Mouse (Mus musculus): ENCODE results near the gene Rad50. TPM values are rescaled to one million over a fixed set of nuclear protein-coding genes. Genes with fewer than 3 reads are reported as not detected.

The Rad50 gene
- polyA plus RNA-seq, 1 experiment from 2014 or later, result 15.7 TPM

- DNase-seq (ENCODE audit: low spot score) (no peak), ATAC-seq (ENCODE audit: low FRiP score, low TSS enrichment) (no peak)
- WGBS, result 64% methylated on average over 18 of the region's 18 CpGs
- Histone ChIP-seq H3K9me3 (ENCODE audit: control insufficient read depth, low read length) (no peaks in the 10 kb centered on the region), H3K9ac (ENCODE audit: low read length) (no peak overlapping the region), H3K4me1 (replicated peaks; ENCODE audit: control insufficient read depth, insufficient read depth) (no peaks in the 10 kb centered on the region), H3K27me3 (ENCODE audit: control insufficient read depth, insufficient read depth, low read length) (no peaks in the 10 kb centered on the region), H3K4me3 (ENCODE audit: low read depth, low read length) (no peak overlapping the region), H3K36me3 (ENCODE audit: control insufficient read depth, insufficient read depth, low read length) (no peaks in the 10 kb centered on the region), H3K4me2 (replicated peaks; ENCODE audit: low read depth) (peak overlapping the region; percentile 36; the same call in 1 of the 2 replicates), H3K27ac (replicated peaks) (no peak overlapping the region)
- TF ChIP-seq CTCF (IDR thresholded peaks at IDR 0.05; ENCODE audit: low read depth) (no peak), EP300 (optimal IDR thresholded peaks at IDR 0.05) (no peak)
These were observed 28.0 kb upstream of the Rad50 start for GRCm38 (mm10) chr11:53734970-53735681.

DNA sequence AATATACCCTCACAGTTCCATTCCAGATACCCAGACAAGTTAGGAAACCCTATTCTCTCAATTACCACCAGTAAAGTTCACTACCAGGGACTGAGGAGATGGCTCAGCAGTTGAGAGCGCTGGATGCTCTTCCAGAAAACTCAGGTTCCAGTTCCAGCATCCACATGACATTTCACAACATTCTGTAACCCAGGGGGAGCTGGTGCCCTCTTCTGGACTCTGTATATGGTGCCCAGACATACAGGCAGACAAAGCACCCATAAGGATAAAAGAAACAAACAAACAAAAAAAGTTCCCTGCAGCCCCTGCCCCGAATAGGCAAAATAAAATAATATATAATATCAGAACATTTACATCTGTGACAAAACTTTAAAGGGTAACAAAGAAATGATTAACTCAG, 27.3 kb upstream of the Rad50 start:
- no peaks in the 10 kb centered on the region for H3K27me3 ChIP-seq (ENCODE audit: control insufficient read depth, insufficient read depth, low read length)
- H3K4me1 ChIP-seq (replicated peaks; ENCODE audit: control insufficient read depth, insufficient read depth), result no peaks in the 10 kb centered on the region
- H3K9me3 ChIP-seq (ENCODE audit: control insufficient read depth, low read length), result no peaks in the 10 kb centered on the region
- 68% methylated on average over 2 of the region's 2 CpGs for WGBS
- no peak overlapping the region for H3K9ac ChIP-seq (ENCODE audit: low read length)
- no peak overlapping the region for H3K27ac ChIP-seq (replicated peaks)
- H3K4me2 ChIP-seq (replicated peaks; ENCODE audit: low read depth), result no peak overlapping the region
- no peak overlapping the region for H3K4me3 ChIP-seq (ENCODE audit: low read depth, low read length)
- TF ChIP-seq EP300 (optimal IDR thresholded peaks at IDR 0.05), result no peak
- TF ChIP-seq CTCF (IDR thresholded peaks at IDR 0.05; ENCODE audit: low read depth), result no peak
- ATAC-seq (ENCODE audit: low FRiP score, low TSS enrichment) (no peak), DNase-seq (ENCODE audit: low spot score) (no peak)
- no peaks in the 10 kb centered on the region for H3K36me3 ChIP-seq (ENCODE audit: control insufficient read depth, insufficient read depth, low read length)

GRCm38 (mm10) chr11:53733824-53734223, 26.7 kb upstream of the Rad50 start:
- whole genome bisulfite sequencing, result 90% methylated on average over 7 of the region's 7 CpGs
- DNase-seq (ENCODE audit: low spot score), result no peak

DNA sequence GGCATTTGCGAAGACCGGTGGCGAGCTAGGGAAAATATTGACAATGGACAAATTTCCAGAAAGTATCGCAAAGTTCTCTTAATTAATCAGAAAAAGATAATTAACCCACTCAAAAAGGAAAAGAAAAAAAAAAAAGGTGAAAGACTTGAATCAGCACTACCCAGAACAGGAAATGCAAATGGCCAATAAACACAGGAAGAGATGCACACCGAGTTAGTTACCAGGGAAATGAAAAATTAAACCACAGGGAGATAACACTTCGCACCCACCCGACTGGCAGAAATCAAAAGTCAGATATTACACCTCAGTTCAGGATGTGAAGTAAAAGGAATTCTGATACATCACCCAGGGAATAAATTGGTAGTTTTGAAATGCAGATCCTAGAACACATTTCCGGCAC, 25.1 kb upstream of the Rad50 start:
- 82% methylated on average over 8 of the region's 8 CpGs for WGBS
- DNase-seq (ENCODE audit: low spot score), result no peak

More at GRCm38 (mm10) chr11:53733824-53734223, 26.7 kb upstream of the Rad50 start:
- no peak overlapping the region for H3K4me3 ChIP-seq (ENCODE audit: low read depth, low read length)
- H3K27me3 ChIP-seq (ENCODE audit: control insufficient read depth, insufficient read depth, low read length), result no peaks in the 10 kb centered on the region
- ATAC-seq (ENCODE audit: low FRiP score, low TSS enrichment), result no peak
- no peaks in the 10 kb centered on the region for H3K36me3 ChIP-seq (ENCODE audit: control insufficient read depth, insufficient read depth, low read length)
- no peaks in the 10 kb centered on the region for H3K4me1 ChIP-seq (replicated peaks; ENCODE audit: control insufficient read depth, insufficient read depth)
- no peaks in the 10 kb centered on the region for H3K9me3 ChIP-seq (ENCODE audit: control insufficient read depth, low read length)
- H3K9ac ChIP-seq (ENCODE audit: low read length), result no peak overlapping the region
- no peak overlapping the region for H3K27ac ChIP-seq (replicated peaks)
- H3K4me2 ChIP-seq (replicated peaks; ENCODE audit: low read depth), result no peak overlapping the region
- TF ChIP-seq CTCF (IDR thresholded peaks at IDR 0.05; ENCODE audit: low read depth) (peak; percentile 40), EP300 (optimal IDR thresholded peaks at IDR 0.05) (no peak)

DNA sequence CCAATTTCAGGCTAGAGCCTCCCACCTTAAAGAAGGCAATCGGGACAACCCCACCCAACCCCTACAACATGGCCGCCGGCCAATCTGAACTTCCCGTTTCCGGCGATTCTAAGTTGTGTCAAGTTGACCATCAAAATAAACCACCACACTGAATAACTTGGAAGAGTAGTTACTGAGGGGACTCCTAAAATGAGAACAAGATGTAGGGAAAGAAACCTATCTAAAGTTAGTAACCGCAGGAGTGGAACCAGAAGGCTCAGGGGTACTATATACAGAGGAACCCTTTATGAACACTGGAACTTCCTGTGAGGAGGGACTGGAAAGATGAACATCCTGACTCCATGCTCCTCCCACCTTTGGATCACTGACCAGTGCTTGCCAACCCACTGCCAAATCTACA, 24.3 kb upstream of the Rad50 start:
- 93% methylated on average over 7 of the region's 7 CpGs for WGBS
- Histone ChIP-seq H3K4me2 (replicated peaks; ENCODE audit: low read depth) (no peak overlapping the region), H3K9me3 (ENCODE audit: control insufficient read depth, low read length) (no peaks in the 10 kb centered on the region), H3K4me3 (ENCODE audit: low read depth, low read length) (no peak overlapping the region), H3K4me1 (replicated peaks; ENCODE audit: control insufficient read depth, insufficient read depth) (no peaks in the 10 kb centered on the region), H3K27me3 (ENCODE audit: control insufficient read depth, insufficient read depth, low read length) (no peaks in the 10 kb centered on the region), H3K27ac (replicated peaks) (no peak overlapping the region), H3K9ac (ENCODE audit: low read length) (no peak overlapping the region), H3K36me3 (ENCODE audit: control insufficient read depth, insufficient read depth, low read length) (no peaks in the 10 kb centered on the region)
- DNase-seq (ENCODE audit: low spot score), result no peak
- no peak for TF ChIP-seq CTCF (IDR thresholded peaks at IDR 0.05; ENCODE audit: low read depth)
- ATAC-seq (ENCODE audit: low FRiP score, low TSS enrichment), result no peak

More for the DNA sequence above, 25.1 kb upstream of the Rad50 start:
- no peak overlapping the region for H3K4me2 ChIP-seq (replicated peaks; ENCODE audit: low read depth)
- ATAC-seq (ENCODE audit: low FRiP score, low TSS enrichment), result no peak
- H3K27ac ChIP-seq (replicated peaks), result no peak overlapping the region
- no peaks in the 10 kb centered on the region for H3K36me3 ChIP-seq (ENCODE audit: control insufficient read depth, insufficient read depth, low read length)
- H3K4me1 ChIP-seq (replicated peaks; ENCODE audit: control insufficient read depth, insufficient read depth), result no peaks in the 10 kb centered on the region
- no peak overlapping the region for H3K9ac ChIP-seq (ENCODE audit: low read length)
- no peak overlapping the region for H3K4me3 ChIP-seq (ENCODE audit: low read depth, low read length)
- no peaks in the 10 kb centered on the region for H3K9me3 ChIP-seq (ENCODE audit: control insufficient read depth, low read length)
- no peaks in the 10 kb centered on the region for H3K27me3 ChIP-seq (ENCODE audit: control insufficient read depth, insufficient read depth, low read length)
- TF ChIP-seq EP300 (optimal IDR thresholded peaks at IDR 0.05), result no peak
- no peak for TF ChIP-seq CTCF (IDR thresholded peaks at IDR 0.05; ENCODE audit: low read depth)

GRCm38 (mm10) chr11:53720715-53721114, 13.6 kb upstream of the Rad50 start, which contains the start of gene Il5:
Gene Il5 (plus strand): TSS chr11:53720794.
- no peak for DNase-seq (ENCODE audit: low spot score)
- H3K36me3 ChIP-seq (ENCODE audit: control insufficient read depth, insufficient read depth, low read length), result no peaks in the 10 kb centered on the region
- no peaks in the 10 kb centered on the region for H3K9me3 ChIP-seq (ENCODE audit: control insufficient read depth, low read length)
- H3K27me3 ChIP-seq (ENCODE audit: control insufficient read depth, insufficient read depth, low read length), result no peaks in the 10 kb centered on the region
- no peak for TF ChIP-seq CTCF (IDR thresholded peaks at IDR 0.05; ENCODE audit: low read depth)
- no peak for TF ChIP-seq EP300 (optimal IDR thresholded peaks at IDR 0.05)
- no peak within 1 kb of the TSS for H3K4me2 ChIP-seq (replicated peaks; ENCODE audit: low read depth)
- H3K4me3 ChIP-seq (ENCODE audit: low read depth, low read length), result no peak within 1 kb of the TSS
- no peak within 1 kb of the TSS for H3K9ac ChIP-seq (ENCODE audit: low read length)
- 78% methylated on average over 6 of the region's 6 CpGs for WGBS
- H3K27ac ChIP-seq (replicated peaks), result no peak within 1 kb of the TSS
- H3K4me1 ChIP-seq (replicated peaks; ENCODE audit: control insufficient read depth, insufficient read depth), result no peaks in the 10 kb centered on the region
- no peak for ATAC-seq (ENCODE audit: low FRiP score, low TSS enrichment)

Measured in stomach, postnatal 0 days (tissue).